ENCODE assay signal across 17 mouse cellular contexts in genomic region chr16:51080146-51080545, GRCm38 (mm10).
"Had no signal": no experiment of that assay in that cellular context is flagged by ENCODE, and none has a peak within 500 bp of the region (broad histone marks: within the 10 kb centered on the region; RNA-seq: fewer than 3 reads in every experiment).

No protein-coding gene starts in this region.

- H3K9ac ChIP-seq: liver, postnatal 0 days; lung, embryonic 15.5 days; midbrain, embryonic 12.5 days; midbrain, embryonic 15.5 days; neural tube, embryonic 12.5 days; stomach, embryonic 15.5 days had no signal

- H3K4me2 ChIP-seq: lung, embryonic 15.5 days; midbrain, embryonic 12.5 days; midbrain, embryonic 15.5 days; neural tube, embryonic 12.5 days; stomach, embryonic 15.5 days had no signal

- H3K36me3 ChIP-seq: lung, embryonic 15.5 days; midbrain, embryonic 12.5 days; midbrain, embryonic 15.5 days; neural tube, embryonic 12.5 days; stomach, embryonic 15.5 days had no signal

- DNase-seq: liver, postnatal 0 days; lung, adult 2 months; lung, postnatal 14 days; lung, postnatal 36 days; right cerebral cortex, postnatal 14 days; thymus, adult 2 months; thymus, postnatal 25 days; thymus, postnatal 4 days had no signal

- ATAC-seq: liver, postnatal 0 days; lung, postnatal 0 days; midbrain, embryonic 15.5 days had no signal

- H3K27ac ChIP-seq: lung, embryonic 15.5 days; macrophage; midbrain, embryonic 12.5 days; midbrain, embryonic 15.5 days; neural tube, embryonic 12.5 days; stomach, embryonic 15.5 days; stomach, postnatal 0 days had no signal

- H3K4me3 ChIP-seq: lung, embryonic 15.5 days; megakaryocyte, embryonic 14.5 days; midbrain, embryonic 12.5 days; midbrain, embryonic 15.5 days; neural tube, embryonic 12.5 days; stomach, embryonic 15.5 days had no signal

- H3K4me1 ChIP-seq: lung, embryonic 15.5 days; megakaryocyte, embryonic 14.5 days; midbrain, embryonic 12.5 days; midbrain, embryonic 15.5 days; neural tube, embryonic 12.5 days; stomach, embryonic 15.5 days had no signal

- H3K27me3 ChIP-seq: lung, embryonic 15.5 days; megakaryocyte, embryonic 14.5 days; midbrain, embryonic 12.5 days; midbrain, embryonic 15.5 days; neural tube, embryonic 12.5 days; stomach, embryonic 15.5 days had no signal

- H3K9me3 ChIP-seq: lung, embryonic 15.5 days; megakaryocyte, embryonic 14.5 days; midbrain, embryonic 12.5 days; midbrain, embryonic 15.5 days; neural tube, embryonic 12.5 days; stomach, embryonic 15.5 days had no signal
